Mouse (Mus musculus): ENCODE data around the gene Col12a1.
"Not testable (repeated sequence)": the region's sequence is repeated elsewhere in the genome, so short reads cannot be mapped to it uniquely, and the experiment has no call there.

- not testable (repeated sequence) for TF ChIP-seq EP300 (IDR thresholded peaks at IDR 0.05; ENCODE audit: low read length); CTCF (conservative IDR thresholded peaks at IDR 0.05 in 1 of 2, IDR thresholded peaks at IDR 0.05 in 1 of 2; ENCODE audit: low read depth in 2 of 2, low read length in 2 of 2); MXI1 (IDR thresholded peaks at IDR 0.05; ENCODE audit: low read depth, low read length); ETS1 (conservative IDR thresholded peaks at IDR 0.05; ENCODE audit: low read depth, low read length); POLR2A (IDR thresholded peaks at IDR 0.05; ENCODE audit: low read depth, low read length); TCF12 (IDR thresholded peaks at IDR 0.05; ENCODE audit: low read depth, low read length); ZC3H11A (IDR thresholded peaks at IDR 0.05; ENCODE audit: low read depth, low read length)
Measured at GRCm38 (mm10) chr9:79668806-79669205, 49.8 kb downstream of the Col12a1 start.

Data from CH12.LX (cell line).